Mouse (Mus musculus) olfactory bulb, adult 2 months (tissue): Measurements from ENCODE around the gene Frmd4b. TPM values are rescaled to one million over a fixed set of nuclear protein-coding genes. Genes with fewer than 3 reads are reported as not detected.

Source experiments
- H3K27ac ChIP-seq: fragments of 200-500 bp; 2 replicates; pipeline ENCODE4 v1.5.1; 2012; ENCODE audit warnings: low read depth, low read length; ENCODE audit not compliant: insufficient read depth
- H3K4me1 ChIP-seq: fragments of 200-500 bp; 2 replicates; pipeline ENCODE4 v1.6.1; 2012; ENCODE audit warnings: low read length; ENCODE audit not compliant: control insufficient read depth, insufficient read depth
- H3K4me3 ChIP-seq: fragments of 200-500 bp; 2 replicates; pipeline ENCODE4 v1.5.1; 2012; ENCODE audit warnings: mild to moderate bottlenecking, low read depth, low read length, moderate library complexity; ENCODE audit not compliant: insufficient read depth
- CTCF ChIP-seq: fragments of 200-500 bp; IDR thresholded peaks from 2 replicates; pipeline ENCODE4 v1.5.1; 2012; ENCODE audit warnings: low read depth, mild to moderate bottlenecking, low read length, moderate library complexity; ENCODE audit not compliant: insufficient read depth
- POLR2A ChIP-seq: fragments of 200-500 bp; IDR thresholded peaks from 2 replicates; pipeline ENCODE4 v1.6.1; 2012; ENCODE audit warnings: mild to moderate bottlenecking, low read depth, low read length, moderate library complexity; ENCODE audit not compliant: insufficient read depth
- WGBS: fragments of 180-500 bp; shearing (Covaris S2); methylation state at CpG from one replicate; pipeline ENCODE4 v1.1.7; 2018; 5-methylcytosine and 5-hydroxymethylcytosine counted together
- polyA plus RNA-seq: library from polyadenylated mRNA; stranded (reverse); fragments of >200 nt; gene quantifications from 2 replicates; pipeline ENCODE4 v1.2.4, GENCODE M21; 2012; ENCODE audit warnings: low replicate concordance; ENCODE audit not compliant: missing spikeins, insufficient read depth, insufficient read length

Gene Frmd4b
- polyA plus RNA-seq, 1 experiment = not detected

GRCm38 (mm10) chr6:97342185-97342584 is 275.2 kb downstream of the Frmd4b start:
- H3K4me1 ChIP-seq = peaks cover 5% of the 10 kb centered on the region; the same call in 1 of the 2 replicates
- H3K27ac ChIP-seq = no peak overlapping the region
- no peak for TF ChIP-seq CTCF
- H3K4me3 ChIP-seq = no peak overlapping the region
- WGBS = 96% methylated on average over 5 of the region's 5 CpGs

DNA sequence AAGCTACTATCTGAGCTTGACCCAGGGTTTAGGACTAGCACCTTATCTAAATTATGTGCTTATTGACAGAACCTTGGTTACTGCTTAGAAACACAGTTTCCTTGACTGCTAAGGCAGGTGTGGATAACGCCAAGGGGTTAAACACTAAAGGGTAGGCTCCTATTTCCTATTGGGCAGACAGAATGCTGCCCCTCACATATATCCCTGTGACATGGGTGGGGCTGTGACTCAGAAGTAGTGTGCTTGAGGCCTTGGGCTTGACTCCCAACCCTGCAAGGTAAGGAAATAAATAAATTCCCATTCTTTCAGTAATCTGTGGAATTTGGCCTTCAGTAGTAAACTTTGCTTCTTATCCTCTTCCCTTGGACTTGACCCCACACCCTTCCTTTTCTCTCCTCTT is 275.7 kb downstream of the Frmd4b start:
- WGBS = 100% methylated on average over 1 of the region's 1 CpGs
- TF ChIP-seq CTCF (no peak), POLR2A (no peak)
- Histone ChIP-seq H3K4me1 (peaks cover 5% of the 10 kb centered on the region; the same call in 1 of the 2 replicates), H3K4me3 (no peak overlapping the region), H3K27ac (no peak overlapping the region)

- TF ChIP-seq POLR2A = no peak
- TF ChIP-seq CTCF = no peak
- H3K4me3 ChIP-seq = no peak overlapping the region
- peaks cover 5% of the 10 kb centered on the region; the same call in 1 of the 2 replicates for H3K4me1 ChIP-seq
- 95% methylated on average over 3 of the region's 3 CpGs for WGBS
- no peak overlapping the region for H3K27ac ChIP-seq
These were observed 276.2 kb downstream of the Frmd4b start for GRCm38 (mm10) chr6:97341148-97341547.

- peaks cover 5% of the 10 kb centered on the region; the same call in 1 of the 2 replicates for H3K4me1 ChIP-seq
- H3K27ac ChIP-seq = no peak overlapping the region
- H3K4me3 ChIP-seq = no peak overlapping the region
- 59% methylated on average over 17 of the region's 17 CpGs for WGBS
- no peak for TF ChIP-seq CTCF
- no peak for TF ChIP-seq POLR2A
These were observed 277.0 kb downstream of the Frmd4b start for GRCm38 (mm10) chr6:97340211-97340791.

- Histone ChIP-seq H3K4me3 (no peak overlapping the region), H3K4me1 (peaks cover 5% of the 10 kb centered on the region; the same call in 1 of the 2 replicates), H3K27ac (no peak overlapping the region)
- WGBS = 72% methylated on average over 5 of the region's 5 CpGs
- TF ChIP-seq CTCF = no peak
- TF ChIP-seq POLR2A = no peak
These were observed 278.1 kb downstream of the Frmd4b start for GRCm38 (mm10) chr6:97339271-97339681.

DNA sequence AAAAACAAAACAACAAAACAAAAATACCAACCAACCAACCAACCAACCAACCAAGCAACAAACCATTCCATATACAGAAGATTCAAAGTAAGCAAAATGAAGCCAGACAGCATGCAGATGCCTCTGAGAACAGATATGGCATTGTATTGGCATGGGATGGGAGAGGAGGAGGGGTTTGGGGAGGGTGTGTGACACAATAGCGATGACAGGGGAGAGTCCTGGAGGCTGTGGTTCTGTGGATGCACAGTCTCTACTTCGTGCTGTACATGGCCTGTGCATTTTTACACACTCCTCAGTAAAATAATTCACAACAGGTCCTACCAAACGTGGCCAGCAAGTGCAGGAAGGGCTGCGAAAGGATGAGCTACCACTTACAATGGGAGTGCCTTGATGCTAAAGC is 278.5 kb downstream of the Frmd4b start:
- H3K4me1 ChIP-seq = peaks cover 5% of the 10 kb centered on the region; the same call in 1 of the 2 replicates
- no peak overlapping the region for H3K4me3 ChIP-seq
- TF ChIP-seq CTCF (no peak), POLR2A (no peak)
- H3K27ac ChIP-seq = no peak overlapping the region
- WGBS = 80% methylated on average over 4 of the region's 4 CpGs

- Histone ChIP-seq H3K4me3 (no peak overlapping the region), H3K4me1 (no peaks in the 10 kb centered on the region), H3K27ac (no peak overlapping the region)
- WGBS = 77% methylated on average over 3 of the region's 3 CpGs
- TF ChIP-seq CTCF (no peak), POLR2A (no peak)
These were observed 284.0 kb downstream of the Frmd4b start for GRCm38 (mm10) chr6:97333323-97333722.

GRCm38 (mm10) chr6:97323951-97324350 is 293.4 kb downstream of the Frmd4b start:
- no peaks in the 10 kb centered on the region for H3K4me1 ChIP-seq
- H3K27ac ChIP-seq = no peak overlapping the region
- 81% methylated on average over 4 of the region's 4 CpGs for WGBS
- no peak for TF ChIP-seq POLR2A
- TF ChIP-seq CTCF = no peak
- no peak overlapping the region for H3K4me3 ChIP-seq

- no peaks in the 10 kb centered on the region for H3K4me1 ChIP-seq
- no peak overlapping the region for H3K27ac ChIP-seq
- H3K4me3 ChIP-seq = no peak overlapping the region
- WGBS = 91% methylated on average over 12 of the region's 12 CpGs
- TF ChIP-seq CTCF (no peak), POLR2A (no peak)
These were observed 295.2 kb downstream of the Frmd4b start for GRCm38 (mm10) chr6:97322126-97322525.

GRCm38 (mm10) chr6:97321156-97321555 is 296.2 kb downstream of the Frmd4b start:
- 82% methylated on average over 11 of the region's 11 CpGs for WGBS
- TF ChIP-seq POLR2A (no peak), CTCF (no peak)
- Histone ChIP-seq H3K4me3 (no peak overlapping the region), H3K27ac (no peak overlapping the region), H3K4me1 (no peaks in the 10 kb centered on the region)
